Mouse (Mus musculus): ENCODE measurements around the gene Ttll2.
"Not testable (repeated sequence)": the region's sequence is repeated elsewhere in the genome, so short reads cannot be mapped to it uniquely, and the experiment has no call there.

- not testable (repeated sequence) for TF ChIP-seq POLR2A (IDR thresholded peaks at IDR 0.05; ENCODE audit: control insufficient read depth, low read depth, low read length); CTCF (IDR thresholded peaks at IDR 0.05; ENCODE audit: control insufficient read depth, insufficient read depth, insufficient replicate concordance, low read depth, low read length)
Observed at GRCm38 (mm10) chr17:7369401-7369800, 16.9 kb upstream of the Ttll2 start.

All from testis, adult 2 months (tissue).